Mouse (Mus musculus) thymus, adult 2 months (tissue): ENCODE measurements around the gene Fkbp5.

ENCODE experiments used
- CTCF ChIP-seq: fragments of 200-500 bp; IDR thresholded peaks from 2 replicates; pipeline ENCODE4 v1.5.1; 2012; ENCODE audit warnings: mild to moderate bottlenecking, control low read depth, low read length, moderate library complexity, borderline replicate concordance; ENCODE audit not compliant: control insufficient read depth, poor library complexity, insufficient read depth; ENCODE audit errors: extremely low read depth
- POLR2A ChIP-seq: fragments of 200-500 bp; IDR thresholded peaks from 2 replicates; pipeline ENCODE4 v1.6.1; 2012; ENCODE audit warnings: mild to moderate bottlenecking, low read length, control low read depth, moderate library complexity; ENCODE audit not compliant: control insufficient read depth, poor library complexity, insufficient read depth; ENCODE audit errors: extremely low read depth

GRCm38 (mm10) chr17:28499190-28499589 is 18.1 kb downstream of the Fkbp5 start:
- TF ChIP-seq CTCF (no peak), POLR2A (no peak)
